Mouse (Mus musculus): ENCODE measurements around the gene Depp1.
A peak's percentile ranks its signal among the peaks of the same experiment; 100 is the strongest.

Gene Depp1

DNA sequence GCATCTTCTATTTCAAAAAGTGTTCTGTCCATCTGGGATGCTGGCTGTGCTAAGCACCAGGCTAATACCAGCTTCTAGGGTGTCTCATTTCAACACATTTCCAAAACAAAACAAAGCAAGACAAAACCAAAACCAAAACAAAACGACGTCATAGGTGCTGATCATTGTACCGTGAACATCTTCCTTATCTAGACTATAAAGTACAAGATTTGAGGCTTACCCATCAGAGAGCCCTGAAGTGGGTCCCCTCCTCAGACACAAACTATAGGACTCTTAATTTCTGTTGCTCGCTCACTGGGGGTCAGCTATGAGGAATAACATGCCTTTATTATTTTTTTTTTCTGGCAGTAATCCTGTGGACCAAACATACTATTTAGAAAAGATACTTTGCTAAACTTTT, 43.2 kb downstream of the Depp1 start:
- Histone ChIP-seq H3K27me3 (ENCODE audit: control insufficient read depth, insufficient read depth, low read length, poor library complexity, severe bottlenecking) (no peaks in the 10 kb centered on the region; the same call in none of the 2 replicates), H3K36me3 (ENCODE audit: control insufficient read depth, insufficient read depth, low read length, poor library complexity, severe bottlenecking) (no peaks in the 10 kb centered on the region)
- DNase-seq (ENCODE audit: low read depth, low spot score) = peak; percentile 86

DNA sequence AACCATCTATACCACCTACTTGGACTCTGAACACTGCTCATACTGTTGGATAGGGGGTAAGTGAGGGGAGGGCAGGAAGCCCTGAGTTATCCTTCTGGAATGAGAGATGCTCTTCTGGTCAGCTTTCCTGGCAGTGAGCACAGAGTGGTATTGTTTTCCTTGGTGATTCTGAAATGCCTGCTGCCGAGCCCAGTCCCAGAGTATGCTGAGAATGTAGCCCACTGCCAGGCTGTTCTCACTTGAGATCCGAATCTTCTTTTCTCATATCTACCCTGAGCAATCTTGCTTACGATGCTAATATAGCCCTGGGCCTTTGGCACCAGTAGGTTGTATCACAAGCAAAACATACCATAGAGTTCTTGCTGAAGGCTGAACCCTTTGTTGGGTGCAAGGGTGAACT, 43.9 kb downstream of the Depp1 start:
- no peak for DNase-seq (ENCODE audit: low read depth, low spot score)
- Histone ChIP-seq H3K36me3 (ENCODE audit: control insufficient read depth, insufficient read depth, low read length, poor library complexity, severe bottlenecking) (no peaks in the 10 kb centered on the region), H3K27me3 (ENCODE audit: control insufficient read depth, insufficient read depth, low read length, poor library complexity, severe bottlenecking) (no peaks in the 10 kb centered on the region; the same call in none of the 2 replicates)

DNA sequence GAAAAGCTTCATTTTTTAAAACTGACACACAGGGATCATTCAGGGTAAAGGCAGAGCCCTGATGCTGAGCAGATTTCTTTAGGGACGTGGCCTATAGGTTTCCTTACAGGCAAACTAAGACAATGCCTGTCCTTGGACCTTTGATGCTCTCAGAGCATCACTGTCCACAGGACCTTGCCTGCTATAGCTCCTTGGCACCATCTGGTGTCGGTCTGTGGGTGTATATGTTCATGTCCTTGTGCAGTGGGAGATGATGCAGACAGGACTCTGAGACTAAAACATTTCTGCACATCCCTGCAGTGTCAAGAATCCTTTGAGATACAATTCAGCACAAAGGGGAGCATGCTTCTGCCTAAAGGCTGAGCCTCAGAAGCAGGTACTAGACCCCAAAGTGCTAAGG, 47.0 kb downstream of the Depp1 start:
- H3K36me3 ChIP-seq (ENCODE audit: control insufficient read depth, insufficient read depth, low read length, poor library complexity, severe bottlenecking) = no peaks in the 10 kb centered on the region
- DNase-seq (ENCODE audit: low read depth, low spot score) = peak; percentile 84

DNA sequence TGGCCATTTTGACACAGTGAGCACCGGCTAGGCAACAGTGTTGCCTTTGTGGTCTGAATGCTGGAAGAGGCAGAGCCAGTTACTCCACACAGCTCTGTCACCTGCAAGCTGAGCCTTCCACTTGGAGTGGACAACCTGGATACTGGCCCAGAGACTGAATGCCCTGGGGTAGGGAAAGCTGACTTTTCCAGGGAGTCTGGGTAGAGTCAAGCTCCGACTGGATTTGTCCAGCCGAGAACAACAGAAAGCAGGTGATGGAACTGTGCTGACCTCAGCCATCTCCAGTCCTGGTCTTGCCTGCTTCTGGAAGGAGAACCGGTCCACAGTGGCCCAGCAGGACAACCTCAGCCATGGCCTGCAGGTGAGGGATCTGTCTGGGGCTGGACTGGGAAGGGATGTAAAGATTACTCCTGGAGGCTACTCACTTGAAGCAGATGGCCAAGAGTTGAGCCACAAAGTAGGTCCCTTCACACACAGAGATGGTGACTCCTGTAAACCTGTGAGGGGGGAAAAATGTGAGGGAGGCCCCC, 47.6 kb downstream of the Depp1 start:
- Histone ChIP-seq H3K36me3 (ENCODE audit: control insufficient read depth, insufficient read depth, low read length, poor library complexity, severe bottlenecking) (no peaks in the 10 kb centered on the region), H3K27me3 (ENCODE audit: control insufficient read depth, insufficient read depth, low read length, poor library complexity, severe bottlenecking) (no peaks in the 10 kb centered on the region; the same call in 1 of the 2 replicates)
- DNase-seq (ENCODE audit: low read depth, low spot score) = no peak

More for the DNA sequence above, 47.0 kb downstream of the Depp1 start:
- H3K27me3 ChIP-seq (ENCODE audit: control insufficient read depth, insufficient read depth, low read length, poor library complexity, severe bottlenecking) = no peaks in the 10 kb centered on the region; the same call in 1 of the 2 replicates

DNA sequence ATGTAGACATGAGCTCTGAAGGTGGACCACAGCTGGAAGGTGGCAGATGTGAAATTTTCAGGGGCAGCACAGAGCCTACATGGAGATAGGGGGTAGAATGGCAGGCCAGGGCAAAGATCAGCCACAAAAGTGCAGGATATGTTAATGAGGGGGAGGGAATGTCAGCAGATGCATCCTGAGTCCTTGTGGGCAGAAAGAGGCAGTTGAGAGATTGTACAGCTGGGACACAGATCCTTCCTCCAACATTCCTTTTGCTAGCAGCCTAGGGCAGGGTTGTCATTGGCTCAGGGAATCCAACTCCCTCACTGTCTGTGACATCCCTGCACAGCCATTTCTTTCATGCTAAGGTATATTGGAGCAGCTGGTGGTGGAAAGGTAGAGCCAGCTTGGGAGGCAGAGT, 50.4 kb downstream of the Depp1 start:
- no peak for DNase-seq (ENCODE audit: low read depth, low spot score)
- Histone ChIP-seq H3K27me3 (ENCODE audit: control insufficient read depth, insufficient read depth, low read length, poor library complexity, severe bottlenecking) (no peaks in the 10 kb centered on the region), H3K36me3 (ENCODE audit: control insufficient read depth, insufficient read depth, low read length, poor library complexity, severe bottlenecking) (no peaks in the 10 kb centered on the region)

Data from splenic B cell, adult 2 months (primary cell).